Mouse (Mus musculus) stomach, embryonic 15.5 days (tissue): ENCODE results near the gene Txnl4b. TPM values are rescaled to one million over a fixed set of nuclear protein-coding genes. Genes with fewer than 3 reads are reported as not detected.
A peak's percentile ranks its signal among the peaks of the same experiment; 100 is the strongest.

Source experiments
- ATAC-seq: fragments of 200-750 bp; cut with Nextera tagmentation; 2 replicates; pipeline ENCODE4 v1.8.0; 2017; ENCODE audit warnings: low read depth, moderate number of reproducible peaks, moderate TSS enrichment; ENCODE audit not compliant: insufficient read depth, low FRiP score
- H3K27ac ChIP-seq: fragments of 300-500 bp; sonication (generic); 2 replicates; pipeline ENCODE4 v1.5.1; 2015; ENCODE audit warnings: mild to moderate bottlenecking, inconsistent platforms
- H3K27me3 ChIP-seq: fragments of 300-500 bp; sonication (generic); replicated peaks from 2 replicates; pipeline ENCODE4 v1.6.1; 2015; ENCODE audit warnings: inconsistent platforms
- H3K36me3 ChIP-seq: fragments of 300-500 bp; sonication (generic); 2 replicates; pipeline ENCODE4 v1.6.1; 2015; ENCODE audit warnings: inconsistent platforms
- H3K4me1 ChIP-seq: fragments of 300-500 bp; sonication (generic); 2 replicates; pipeline ENCODE4 v1.6.1; 2015; ENCODE audit warnings: inconsistent platforms
- H3K4me2 ChIP-seq: fragments of 300-500 bp; sonication (generic); 2 replicates; pipeline ENCODE4 v1.6.1; 2015; ENCODE audit warnings: mild to moderate bottlenecking, inconsistent platforms
- H3K4me3 ChIP-seq: fragments of 300-500 bp; sonication (generic); replicated peaks from 2 replicates; pipeline ENCODE4 v1.5.1; 2015; ENCODE audit warnings: inconsistent platforms
- H3K9ac ChIP-seq: fragments of 300-500 bp; sonication (generic); 2 replicates; pipeline ENCODE4 v1.6.1; 2015; ENCODE audit warnings: inconsistent platforms
- H3K9me3 ChIP-seq: fragments of 300-500 bp; sonication (generic); 2 replicates; pipeline ENCODE4 v1.6.1; 2016; ENCODE audit warnings: inconsistent platforms
- WGBS: fragments of 180-500 bp; shearing (Covaris S2); methylation state at CpG from one replicate; pipeline ENCODE4 v1.1.7; 2015; 5-methylcytosine and 5-hydroxymethylcytosine counted together
- polyA plus RNA-seq: library from polyadenylated mRNA; unstranded; fragments of >200 nt; fragmentation: Nextera tagmentation; extraction: Ambion mirVana; gene quantifications from 2 replicates; pipeline ENCODE4 v1.2.1, GENCODE M21; 2015

Gene Txnl4b
- polyA plus RNA-seq, 1 experiment from 2014 or later, result 22.1 TPM

- Histone ChIP-seq H3K27me3 (no peaks in the 10 kb centered on the region), H3K9me3 (no peaks in the 10 kb centered on the region), H3K4me1 (no peaks in the 10 kb centered on the region), H3K4me2 (no peak overlapping the region), H3K4me3 (no peak overlapping the region), H3K36me3 (peaks cover 3% of the 10 kb centered on the region; the same call in 1 of the 2 replicates), H3K9ac (no peak overlapping the region), H3K27ac (no peak overlapping the region)
- 66% methylated on average over 4 of the region's 4 CpGs for WGBS
- no peak for ATAC-seq
These were observed 10.6 kb downstream of the Txnl4b start for GRCm38 (mm10) chr8:109576311-109576710.

- Histone ChIP-seq H3K4me1 (no peaks in the 10 kb centered on the region), H3K27me3 (no peaks in the 10 kb centered on the region), H3K9ac (no peak within 1 kb of the TSS), H3K9me3 (no peaks in the 10 kb centered on the region), H3K4me3 (no peak within 1 kb of the TSS), H3K4me2 (no peak within 1 kb of the TSS), H3K36me3 (no peaks in the 10 kb centered on the region), H3K27ac (no peak within 1 kb of the TSS)
- WGBS, result 55% methylated on average over 8 of the region's 8 CpGs
- ATAC-seq, result no peak
These were observed 13.2 kb downstream of the Txnl4b start, which contains the start of gene Hp for GRCm38 (mm10) chr8:109578900-109579301. Gene Hp (minus strand): TSS chr8:109579172.

GRCm38 (mm10) chr8:109584293-109584692, 18.6 kb downstream of the Txnl4b start:
- H3K4me1 ChIP-seq, result 0 out of 2 replicates have a peak, but pooled peaks cover 5% of the 10 kb centered on the region
- no peak overlapping the region for H3K4me2 ChIP-seq
- no peak overlapping the region for H3K9ac ChIP-seq
- H3K4me3 ChIP-seq, result no peak overlapping the region
- H3K27ac ChIP-seq, result no peak overlapping the region
- no peaks in the 10 kb centered on the region for H3K27me3 ChIP-seq
- 83% methylated on average over 4 of the region's 4 CpGs for WGBS
- ATAC-seq, result no peak
- no peaks in the 10 kb centered on the region for H3K36me3 ChIP-seq
- H3K9me3 ChIP-seq, result no peaks in the 10 kb centered on the region

GRCm38 (mm10) chr8:109584830-109585229, 19.1 kb downstream of the Txnl4b start:
- Histone ChIP-seq H3K36me3 (no peaks in the 10 kb centered on the region), H3K9ac (no peak overlapping the region), H3K4me2 (no peak overlapping the region), H3K27me3 (no peaks in the 10 kb centered on the region), H3K27ac (no peak overlapping the region), H3K4me1 (0 out of 2 replicates have a peak, but pooled peaks cover 5% of the 10 kb centered on the region), H3K9me3 (no peaks in the 10 kb centered on the region), H3K4me3 (no peak overlapping the region)
- ATAC-seq, result no peak
- 75% methylated on average over 3 of the region's 3 CpGs for WGBS

- H3K9me3 ChIP-seq, result no peaks in the 10 kb centered on the region
- H3K27ac ChIP-seq, result no peak overlapping the region
- no peak overlapping the region for H3K9ac ChIP-seq
- H3K36me3 ChIP-seq, result no peaks in the 10 kb centered on the region
- no peak for ATAC-seq
- H3K4me1 ChIP-seq, result 0 out of 2 replicates have a peak, but pooled peaks cover 5% of the 10 kb centered on the region
- no peaks in the 10 kb centered on the region for H3K27me3 ChIP-seq
- no peak overlapping the region for H3K4me2 ChIP-seq
- H3K4me3 ChIP-seq, result no peak overlapping the region
These were observed 20.0 kb downstream of the Txnl4b start for GRCm38 (mm10) chr8:109585652-109586051.

- Histone ChIP-seq H3K4me2 (no peak overlapping the region), H3K36me3 (no peaks in the 10 kb centered on the region), H3K4me1 (0 out of 2 replicates have a peak, but pooled peaks cover 5% of the 10 kb centered on the region), H3K27me3 (no peaks in the 10 kb centered on the region), H3K9ac (no peak overlapping the region), H3K4me3 (no peak overlapping the region), H3K27ac (no peak overlapping the region), H3K9me3 (no peaks in the 10 kb centered on the region)
- peak; percentile 84 for ATAC-seq
- WGBS, result 43% methylated on average over 7 of the region's 7 CpGs
These were observed 21.3 kb downstream of the Txnl4b start for GRCm38 (mm10) chr8:109586972-109587504.

- ATAC-seq, result no peak
- WGBS, result 84% methylated on average over 9 of the region's 9 CpGs
These were observed 25.2 kb downstream of the Txnl4b start for GRCm38 (mm10) chr8:109590901-109591300.

GRCm38 (mm10) chr8:109591367-109591766, 25.7 kb downstream of the Txnl4b start:
- WGBS, result 84% methylated on average over 3 of the region's 3 CpGs
- Histone ChIP-seq H3K27ac (no peak overlapping the region), H3K27me3 (no peaks in the 10 kb centered on the region), H3K4me3 (no peak overlapping the region), H3K9me3 (no peaks in the 10 kb centered on the region), H3K4me2 (no peak overlapping the region), H3K36me3 (peaks cover 8% of the 10 kb centered on the region; the same call in 1 of the 2 replicates), H3K4me1 (0 out of 2 replicates have a peak, but pooled peaks cover 5% of the 10 kb centered on the region), H3K9ac (no peak overlapping the region)
- no peak for ATAC-seq

More at GRCm38 (mm10) chr8:109590901-109591300, 25.2 kb downstream of the Txnl4b start:
- Histone ChIP-seq H3K9me3 (no peaks in the 10 kb centered on the region), H3K36me3 (peaks cover 8% of the 10 kb centered on the region; the same call in 1 of the 2 replicates), H3K9ac (no peak overlapping the region), H3K27ac (no peak overlapping the region), H3K4me1 (0 out of 2 replicates have a peak, but pooled peaks cover 5% of the 10 kb centered on the region), H3K27me3 (no peaks in the 10 kb centered on the region), H3K4me3 (no peak overlapping the region), H3K4me2 (no peak overlapping the region)

- 80% methylated on average over 5 of the region's 5 CpGs for WGBS
- H3K4me2 ChIP-seq, result no peak overlapping the region
- 0 out of 2 replicates have a peak, but pooled peaks cover 2% of the 10 kb centered on the region for H3K4me1 ChIP-seq
- peaks cover 8% of the 10 kb centered on the region; the same call in 1 of the 2 replicates for H3K36me3 ChIP-seq
- H3K9ac ChIP-seq, result no peak overlapping the region
- no peaks in the 10 kb centered on the region for H3K27me3 ChIP-seq
- ATAC-seq, result no peak
- H3K27ac ChIP-seq, result no peak overlapping the region
- no peak overlapping the region for H3K4me3 ChIP-seq
- H3K9me3 ChIP-seq, result no peaks in the 10 kb centered on the region
These were observed 26.5 kb downstream of the Txnl4b start for GRCm38 (mm10) chr8:109592164-109592563.

- Histone ChIP-seq H3K4me3 (no peak overlapping the region), H3K36me3 (peaks cover 8% of the 10 kb centered on the region; the same call in 1 of the 2 replicates), H3K27ac (no peak overlapping the region), H3K4me1 (no peaks in the 10 kb centered on the region), H3K4me2 (no peak overlapping the region), H3K9ac (no peak overlapping the region), H3K27me3 (no peaks in the 10 kb centered on the region), H3K9me3 (no peaks in the 10 kb centered on the region)
- WGBS, result 58% methylated on average over 6 of the region's 6 CpGs
- ATAC-seq, result no peak
These were observed 27.6 kb downstream of the Txnl4b start for GRCm38 (mm10) chr8:109593117-109593788.

- no peak overlapping the region for H3K4me3 ChIP-seq
- H3K4me2 ChIP-seq, result no peak overlapping the region
- no peaks in the 10 kb centered on the region for H3K27me3 ChIP-seq
- H3K4me1 ChIP-seq, result no peaks in the 10 kb centered on the region
- H3K9me3 ChIP-seq, result no peaks in the 10 kb centered on the region
- 48% methylated on average over 8 of the region's 8 CpGs for WGBS
- no peak for ATAC-seq
- peaks cover 11% of the 10 kb centered on the region; the same call in 1 of the 2 replicates for H3K36me3 ChIP-seq
- H3K27ac ChIP-seq, result no peak overlapping the region
- no peak overlapping the region for H3K9ac ChIP-seq
These were observed 30.2 kb downstream of the Txnl4b start for GRCm38 (mm10) chr8:109595854-109596253.

GRCm38 (mm10) chr8:109606725-109607124, 41.0 kb downstream of the Txnl4b start:
- Histone ChIP-seq H3K9ac (no peak overlapping the region), H3K4me3 (no peak overlapping the region), H3K36me3 (0 out of 2 replicates have a peak, but pooled peaks cover 5% of the 10 kb centered on the region), H3K9me3 (no peaks in the 10 kb centered on the region), H3K27me3 (no peaks in the 10 kb centered on the region), H3K4me2 (no peak overlapping the region), H3K4me1 (peaks cover 9% of the 10 kb centered on the region), H3K27ac (no peak overlapping the region)
- WGBS, result 73% methylated on average over 2 of the region's 2 CpGs
- no peak for ATAC-seq
